Mouse (Mus musculus): ENCODE data around the gene Kcnc1. TPM values are rescaled to one million over a fixed set of nuclear protein-coding genes. Genes with fewer than 3 reads are reported as not detected.

Kcnc1 gene
- polyA plus RNA-seq, 1 experiment from 2014 or later, result 0.92 TPM

DNA sequence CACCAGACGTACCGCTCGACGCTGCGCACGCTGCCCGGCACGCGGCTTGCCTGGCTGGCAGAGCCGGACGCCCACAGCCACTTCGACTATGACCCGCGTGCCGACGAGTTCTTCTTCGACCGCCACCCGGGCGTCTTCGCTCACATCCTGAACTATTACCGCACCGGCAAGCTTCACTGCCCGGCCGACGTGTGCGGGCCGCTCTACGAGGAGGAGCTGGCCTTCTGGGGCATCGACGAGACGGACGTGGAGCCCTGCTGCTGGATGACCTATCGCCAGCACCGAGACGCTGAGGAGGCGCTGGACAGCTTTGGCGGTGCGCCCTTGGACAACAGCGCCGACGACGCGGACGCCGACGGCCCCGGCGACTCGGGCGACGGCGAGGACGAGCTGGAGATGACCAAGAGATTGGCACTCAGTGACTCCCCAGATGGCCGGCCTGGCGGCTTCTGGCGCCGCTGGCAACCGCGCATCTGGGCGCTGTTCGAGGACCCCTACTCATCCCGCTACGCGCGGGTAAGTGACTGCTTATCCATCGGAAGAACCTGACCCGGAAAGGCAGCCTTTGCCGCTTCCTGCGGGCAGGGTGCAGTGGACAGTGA is 1.5 kb downstream of the Kcnc1 start:
- Histone ChIP-seq H3K9me3 (ENCODE audit: control insufficient read depth, low read length) (no peaks in the 10 kb centered on the region), H3K4me3 (ENCODE audit: low read depth, low read length) (peak overlapping the region; percentile 52), H3K9ac (ENCODE audit: low read length) (no peak overlapping the region), H3K4me1 (replicated peaks; ENCODE audit: control insufficient read depth, insufficient read depth, low read length) (peaks cover 10% of the 10 kb centered on the region), H3K27ac (ENCODE audit: low read depth, low read length) (no peak overlapping the region), H3K36me3 (ENCODE audit: control insufficient read depth, insufficient read depth, low read length) (no peaks in the 10 kb centered on the region), H3K27me3 (ENCODE audit: control insufficient read depth, insufficient read depth, low read length) (peaks cover 55% of the 10 kb centered on the region), H3K4me2 (ENCODE audit: low read depth, low read length, severe bottlenecking) (peak overlapping the region; percentile 88; the same call in 1 of the 2 replicates)
- no peak for ATAC-seq (replicated peaks; ENCODE audit: low FRiP score)
- peak; percentile 58 for DNase-seq (ENCODE audit: low spot score)
- WGBS, result 10% methylated on average over 70 of the region's 70 CpGs

DNA sequence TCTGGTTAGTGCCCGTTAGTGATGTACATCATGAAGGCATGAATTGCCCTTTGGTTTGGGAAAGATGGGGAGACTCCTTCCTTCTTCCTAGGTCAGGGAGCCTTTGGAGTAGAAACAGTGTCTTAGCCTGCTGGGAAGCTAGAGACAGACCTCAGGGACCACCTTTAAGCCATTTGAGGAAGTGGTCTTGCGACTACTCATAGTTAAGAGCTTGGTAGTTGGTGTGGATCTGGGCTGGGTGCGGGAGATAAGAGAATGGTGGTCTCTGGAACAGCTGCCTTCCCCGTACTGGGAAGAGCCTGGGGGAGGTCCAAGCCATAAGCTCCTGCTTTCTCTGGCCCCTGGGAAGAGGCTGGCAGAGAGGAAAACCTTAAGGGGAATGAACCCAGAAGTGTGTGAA is 2.3 kb downstream of the Kcnc1 start:
- H3K4me3 ChIP-seq (ENCODE audit: low read depth, low read length), result no peak overlapping the region
- no peak overlapping the region for H3K9ac ChIP-seq (ENCODE audit: low read length)
- ATAC-seq (replicated peaks; ENCODE audit: low FRiP score), result no peak

DNA sequence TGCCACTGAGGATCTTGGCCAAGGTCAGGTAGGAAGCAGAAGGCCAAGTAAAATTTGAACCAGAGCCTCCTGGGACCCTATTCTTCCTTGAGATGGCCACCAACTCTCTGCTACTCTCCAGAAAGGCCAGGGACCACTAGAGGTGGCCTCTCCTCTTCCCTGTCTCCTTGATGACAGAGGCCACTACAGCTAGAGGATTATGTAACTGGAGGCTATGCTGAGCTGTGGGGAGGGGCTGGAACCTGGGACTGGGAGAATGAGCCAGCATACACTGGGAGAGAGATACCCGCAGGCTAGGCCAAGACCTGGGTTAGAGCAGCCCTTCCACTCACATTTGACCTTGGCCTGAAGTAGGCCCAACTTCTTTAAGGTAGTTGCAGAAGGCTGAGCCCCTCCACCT is 3.4 kb downstream of the Kcnc1 start:
- ATAC-seq (replicated peaks; ENCODE audit: low FRiP score) (no peak), DNase-seq (ENCODE audit: low spot score) (no peak)
- Histone ChIP-seq H3K4me1 (replicated peaks; ENCODE audit: control insufficient read depth, insufficient read depth, low read length) (peaks cover 10% of the 10 kb centered on the region), H3K27me3 (ENCODE audit: control insufficient read depth, insufficient read depth, low read length) (peaks cover 51% of the 10 kb centered on the region), H3K4me2 (ENCODE audit: low read depth, low read length, severe bottlenecking) (no peak overlapping the region), H3K4me3 (ENCODE audit: low read depth, low read length) (no peak overlapping the region), H3K27ac (ENCODE audit: low read depth, low read length) (no peak overlapping the region), H3K9ac (ENCODE audit: low read length) (no peak overlapping the region), H3K36me3 (ENCODE audit: control insufficient read depth, insufficient read depth, low read length) (no peaks in the 10 kb centered on the region), H3K9me3 (ENCODE audit: control insufficient read depth, low read length) (no peaks in the 10 kb centered on the region)
- 71% methylated on average over 1 of the region's 1 CpGs for WGBS

More for the DNA sequence above, 2.3 kb downstream of the Kcnc1 start:
- peaks cover 55% of the 10 kb centered on the region for H3K27me3 ChIP-seq (ENCODE audit: control insufficient read depth, insufficient read depth, low read length)
- H3K27ac ChIP-seq (ENCODE audit: low read depth, low read length), result no peak overlapping the region
- 69% methylated on average over 4 of the region's 4 CpGs for WGBS
- H3K9me3 ChIP-seq (ENCODE audit: control insufficient read depth, low read length), result no peaks in the 10 kb centered on the region
- H3K4me1 ChIP-seq (replicated peaks; ENCODE audit: control insufficient read depth, insufficient read depth, low read length), result peaks cover 10% of the 10 kb centered on the region
- DNase-seq (ENCODE audit: low spot score), result no peak
- no peak overlapping the region for H3K4me2 ChIP-seq (ENCODE audit: low read depth, low read length, severe bottlenecking)
- H3K36me3 ChIP-seq (ENCODE audit: control insufficient read depth, insufficient read depth, low read length), result no peaks in the 10 kb centered on the region

DNA sequence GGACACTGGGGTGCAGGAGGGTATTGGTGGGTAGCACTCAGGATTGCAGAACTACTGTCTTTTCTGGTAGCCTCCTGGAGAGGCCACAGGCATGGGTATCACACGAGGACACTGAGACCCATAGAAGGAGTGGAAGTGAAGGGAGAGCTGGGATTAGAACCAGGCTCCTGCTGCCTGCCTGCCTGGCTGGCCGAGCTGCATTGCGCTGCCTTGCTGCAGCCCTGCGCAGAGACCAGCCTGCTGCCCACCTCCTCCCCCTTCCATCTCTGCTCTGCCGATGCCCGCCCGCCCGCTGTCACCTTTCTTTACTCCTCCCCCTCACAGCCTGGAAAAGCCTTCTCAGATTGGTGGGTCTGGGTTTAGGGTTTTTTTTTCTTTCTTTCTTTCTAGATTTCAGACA is 4.0 kb downstream of the Kcnc1 start:
- Histone ChIP-seq H3K4me1 (replicated peaks; ENCODE audit: control insufficient read depth, insufficient read depth, low read length) (peaks cover 10% of the 10 kb centered on the region), H3K9ac (ENCODE audit: low read length) (no peak overlapping the region), H3K27me3 (ENCODE audit: control insufficient read depth, insufficient read depth, low read length) (peaks cover 45% of the 10 kb centered on the region), H3K27ac (ENCODE audit: low read depth, low read length) (no peak overlapping the region), H3K4me3 (ENCODE audit: low read depth, low read length) (no peak overlapping the region), H3K36me3 (ENCODE audit: control insufficient read depth, insufficient read depth, low read length) (no peaks in the 10 kb centered on the region), H3K4me2 (ENCODE audit: low read depth, low read length, severe bottlenecking) (no peak overlapping the region), H3K9me3 (ENCODE audit: control insufficient read depth, low read length) (no peaks in the 10 kb centered on the region)
- no peak for ATAC-seq (replicated peaks; ENCODE audit: low FRiP score)
- WGBS, result 61% methylated on average over 8 of the region's 8 CpGs
- DNase-seq (ENCODE audit: low spot score), result no peak

DNA sequence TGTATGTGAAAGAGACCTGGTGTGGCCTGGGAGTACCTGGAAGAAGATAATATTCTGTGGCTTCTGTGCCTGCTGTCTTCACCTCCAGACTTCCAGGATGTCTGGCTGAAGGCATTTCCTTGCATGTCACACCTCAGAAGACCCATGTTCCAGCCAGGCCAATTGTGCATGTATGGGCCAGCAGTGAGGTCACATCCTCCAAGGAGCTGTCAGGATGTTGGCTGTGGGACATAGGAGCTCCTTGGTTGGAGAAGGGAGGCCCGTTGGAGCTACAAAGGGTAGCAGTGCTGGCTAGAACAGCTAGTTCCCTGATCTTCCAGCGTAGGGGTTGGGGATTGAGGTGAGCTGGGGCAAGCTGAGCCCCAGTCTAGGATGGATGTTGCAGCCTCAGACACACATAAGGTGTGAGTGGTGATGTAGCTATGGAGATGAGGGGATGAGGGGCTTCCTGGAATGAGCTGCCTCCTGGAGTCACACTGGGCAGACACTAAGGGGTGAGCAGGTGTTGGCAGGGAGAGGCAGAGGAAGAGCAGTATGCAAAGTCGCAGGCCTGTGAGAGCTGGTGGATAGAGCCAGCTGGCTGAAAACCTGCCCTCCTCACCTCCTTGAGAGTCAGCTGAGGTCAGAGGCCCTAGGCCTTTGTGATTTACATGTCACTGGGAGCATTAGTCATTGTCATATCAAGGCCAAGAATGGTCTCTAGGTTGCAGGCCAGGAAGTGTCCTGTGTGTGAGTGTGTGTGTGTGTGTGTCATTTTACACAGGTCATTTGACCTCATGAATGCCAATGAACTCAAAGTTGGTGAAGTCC is 5.3 kb downstream of the Kcnc1 start:
- Histone ChIP-seq H3K4me3 (ENCODE audit: low read depth, low read length) (no peak overlapping the region), H3K36me3 (ENCODE audit: control insufficient read depth, insufficient read depth, low read length) (no peaks in the 10 kb centered on the region), H3K9me3 (ENCODE audit: control insufficient read depth, low read length) (no peaks in the 10 kb centered on the region), H3K4me1 (replicated peaks; ENCODE audit: control insufficient read depth, insufficient read depth, low read length) (peaks cover 7% of the 10 kb centered on the region), H3K9ac (ENCODE audit: low read length) (no peak overlapping the region), H3K4me2 (ENCODE audit: low read depth, low read length, severe bottlenecking) (no peak overlapping the region), H3K27me3 (ENCODE audit: control insufficient read depth, insufficient read depth, low read length) (peaks cover 33% of the 10 kb centered on the region), H3K27ac (ENCODE audit: low read depth, low read length) (no peak overlapping the region)
- WGBS, result 76% methylated on average over 3 of the region's 3 CpGs
- ATAC-seq (replicated peaks; ENCODE audit: low FRiP score) (no peak), DNase-seq (ENCODE audit: low spot score) (no peak)

DNA sequence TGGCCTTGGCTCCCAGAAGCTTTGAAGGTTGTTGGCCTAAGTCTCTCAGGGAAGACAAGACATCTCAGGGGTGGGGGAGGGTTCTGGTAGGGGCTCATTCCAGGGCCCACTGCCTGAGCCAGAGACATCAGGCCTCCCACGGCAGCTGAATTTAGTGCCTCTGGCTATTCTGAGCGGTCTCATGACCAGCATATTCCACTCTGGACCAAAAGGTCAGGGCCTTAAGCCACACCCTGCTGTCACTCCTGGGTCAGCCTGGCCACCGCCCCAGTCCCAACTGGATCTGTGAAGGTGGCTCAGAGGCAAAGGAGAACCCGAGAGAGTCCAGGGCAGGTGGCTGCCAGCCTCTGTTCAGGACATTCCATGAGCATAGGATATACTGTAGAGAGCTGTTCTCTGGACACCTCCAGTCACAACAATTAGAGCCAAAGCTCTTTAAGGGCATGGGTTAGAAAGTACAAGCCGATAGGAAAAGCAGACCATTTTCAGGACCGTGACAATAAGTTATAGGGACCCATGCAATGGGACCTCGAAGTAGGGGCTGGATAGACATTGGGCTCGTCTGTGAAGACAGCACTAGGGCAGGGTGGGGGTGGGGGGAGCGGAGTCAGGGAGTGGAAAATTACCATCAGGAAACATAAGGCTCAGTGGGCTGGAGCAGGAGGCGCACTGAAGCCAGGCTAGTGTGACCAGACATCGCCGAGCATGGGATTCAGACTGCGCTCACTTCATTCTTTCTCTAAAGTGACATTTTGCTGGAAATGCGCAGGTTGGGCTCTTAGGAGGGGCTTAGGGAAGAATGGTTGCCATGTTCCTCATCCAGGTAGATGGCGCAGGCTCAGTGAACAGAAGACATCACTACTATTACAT is 7.6 kb downstream of the Kcnc1 start:
- Histone ChIP-seq H3K9me3 (ENCODE audit: control insufficient read depth, low read length) (no peaks in the 10 kb centered on the region), H3K9ac (ENCODE audit: low read length) (no peak overlapping the region), H3K4me3 (ENCODE audit: low read depth, low read length) (no peak overlapping the region), H3K4me1 (replicated peaks; ENCODE audit: control insufficient read depth, insufficient read depth, low read length) (no peaks in the 10 kb centered on the region), H3K27me3 (ENCODE audit: control insufficient read depth, insufficient read depth, low read length) (peaks cover 11% of the 10 kb centered on the region), H3K4me2 (ENCODE audit: low read depth, low read length, severe bottlenecking) (no peak overlapping the region), H3K36me3 (ENCODE audit: control insufficient read depth, insufficient read depth, low read length) (no peaks in the 10 kb centered on the region), H3K27ac (ENCODE audit: low read depth, low read length) (no peak overlapping the region)
- ATAC-seq (replicated peaks; ENCODE audit: low FRiP score) (no peak), DNase-seq (ENCODE audit: low spot score) (no peak)
- WGBS, result 86% methylated on average over 15 of the region's 15 CpGs

DNA sequence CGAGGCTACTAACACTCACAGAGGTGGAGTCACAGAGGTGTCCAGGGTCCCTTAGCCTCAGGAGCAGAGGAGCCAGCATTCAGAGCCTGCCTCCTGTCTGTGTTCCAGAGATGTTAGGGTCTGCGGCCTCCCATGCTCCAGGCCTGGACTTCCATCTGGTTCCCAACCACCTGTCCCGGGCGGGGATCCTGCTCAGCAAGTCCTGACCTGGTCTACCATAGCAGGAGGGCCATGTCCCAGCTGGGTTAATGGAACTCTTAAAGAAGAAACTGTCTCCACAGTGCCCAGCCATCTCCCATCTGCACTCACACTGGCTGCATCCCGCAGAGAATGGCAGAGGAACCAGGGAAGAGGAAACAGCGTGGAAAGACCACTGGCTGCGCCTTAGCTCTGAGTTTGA is 8.5 kb downstream of the Kcnc1 start:
- Histone ChIP-seq H3K9ac (ENCODE audit: low read length) (no peak overlapping the region), H3K36me3 (ENCODE audit: control insufficient read depth, insufficient read depth, low read length) (no peaks in the 10 kb centered on the region), H3K4me2 (ENCODE audit: low read depth, low read length, severe bottlenecking) (no peak overlapping the region), H3K4me3 (ENCODE audit: low read depth, low read length) (no peak overlapping the region), H3K27me3 (ENCODE audit: control insufficient read depth, insufficient read depth, low read length) (peaks cover 3% of the 10 kb centered on the region; the same call in 1 of the 2 replicates), H3K4me1 (replicated peaks; ENCODE audit: control insufficient read depth, insufficient read depth, low read length) (no peaks in the 10 kb centered on the region), H3K9me3 (ENCODE audit: control insufficient read depth, low read length) (no peaks in the 10 kb centered on the region), H3K27ac (ENCODE audit: low read depth, low read length) (no peak overlapping the region)
- WGBS, result 92% methylated on average over 7 of the region's 7 CpGs
- DNase-seq (ENCODE audit: low spot score), result no peak
- no peak for ATAC-seq (replicated peaks; ENCODE audit: low FRiP score)

DNA sequence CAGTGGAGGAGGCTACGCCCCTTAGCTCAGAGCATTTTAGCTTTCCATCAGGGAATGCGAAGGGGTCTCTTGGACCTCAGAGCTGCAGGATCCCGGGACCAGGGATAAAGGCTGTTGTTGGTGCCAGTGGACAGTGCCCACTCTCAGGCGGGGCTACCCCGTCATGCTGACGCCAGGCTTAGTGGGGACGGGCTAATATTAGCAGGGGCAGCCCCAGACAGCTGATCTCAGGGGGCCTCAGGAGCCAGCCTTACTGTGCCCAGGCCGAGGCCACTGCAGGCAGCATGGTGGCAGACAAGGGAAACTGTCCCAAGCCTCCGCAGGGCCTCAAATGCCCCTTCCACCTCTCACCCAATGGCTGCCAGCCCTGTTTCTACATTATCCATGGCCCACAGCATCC is 12.3 kb downstream of the Kcnc1 start:
- H3K4me1 ChIP-seq (replicated peaks; ENCODE audit: control insufficient read depth, insufficient read depth, low read length), result no peaks in the 10 kb centered on the region
- H3K4me3 ChIP-seq (ENCODE audit: low read depth, low read length), result no peak overlapping the region
- no peak overlapping the region for H3K9ac ChIP-seq (ENCODE audit: low read length)
- no peak for DNase-seq (ENCODE audit: low spot score)
- no peaks in the 10 kb centered on the region for H3K27me3 ChIP-seq (ENCODE audit: control insufficient read depth, insufficient read depth, low read length)
- no peaks in the 10 kb centered on the region for H3K36me3 ChIP-seq (ENCODE audit: control insufficient read depth, insufficient read depth, low read length)
- ATAC-seq (replicated peaks; ENCODE audit: low FRiP score), result no peak
- H3K9me3 ChIP-seq (ENCODE audit: control insufficient read depth, low read length), result no peaks in the 10 kb centered on the region
- H3K27ac ChIP-seq (ENCODE audit: low read depth, low read length), result no peak overlapping the region
- 87% methylated on average over 9 of the region's 9 CpGs for WGBS
- H3K4me2 ChIP-seq (ENCODE audit: low read depth, low read length, severe bottlenecking), result no peak overlapping the region

All from forebrain, embryonic 11.5 days (tissue).